Mouse (Mus musculus) CH12.LX (cell line): ENCODE data around the gene Iglon5. TPM values are rescaled to one million over a fixed set of nuclear protein-coding genes. Genes with fewer than 3 reads are reported as not detected.

ENCODE experiments used
- DNase-seq: peaks from one replicate; pipeline ENCODE4 v3.0.0-alpha.2; 2013; ENCODE audit errors: extremely low read depth
- H3K27ac ChIP-seq: 2 replicates; pipeline ENCODE4 v1.5.1; 2012; ENCODE audit warnings: low read depth, mild to moderate bottlenecking, control low read depth, moderate library complexity; ENCODE audit not compliant: insufficient read depth
- H3K27me3 ChIP-seq: replicated peaks from 2 replicates; pipeline ENCODE3; 2012; ENCODE audit warnings: inconsistent platforms
- H3K36me3 ChIP-seq, 2 experiments: replicated peaks in 1 of 2; 2 replicates each; pipeline versions ENCODE3 to v1.6.1; 2012; ENCODE audit warnings: inconsistent platforms in 1 of 2, low read length in 1 of 2, mild to moderate bottlenecking in 1 of 2, mixed read lengths in 1 of 2, moderate library complexity in 1 of 2; ENCODE audit not compliant: control insufficient read depth in 1 of 2, insufficient read depth in 1 of 2
- H3K4me1 ChIP-seq, 2 experiments: 2 replicates each; pipeline ENCODE4 v1.6.1; 2012; ENCODE audit warnings: inconsistent platforms in 1 of 2, moderate library complexity in 1 of 2; ENCODE audit not compliant: insufficient read depth in 2 of 2, control insufficient read depth in 1 of 2
- H3K4me2 ChIP-seq: 2 replicates; pipeline ENCODE4 v1.6.1; 2012; ENCODE audit warnings: low read depth, mild to moderate bottlenecking, control low read depth; ENCODE audit not compliant: poor library complexity, insufficient read depth, severe bottlenecking
- H3K4me3 ChIP-seq, 3 experiments: fragments of 150-350 bp in 1 of 3; sonication (generic) in 1 of 3; replicated peaks in 1 of 3; 2 replicates each; pipeline versions ENCODE3 to v1.5.1; 2011 to 2012; ENCODE audit warnings: low read depth in 2 of 3, low read length in 2 of 3, mild to moderate bottlenecking in 2 of 3, moderate library complexity in 2 of 3, control low read depth in 1 of 3, improper control_type of control experiment in 1 of 3, inconsistent platforms in 1 of 3, mixed read lengths in 1 of 3; ENCODE audit not compliant: poor library complexity in 1 of 3
- H3K79me2 ChIP-seq: replicated peaks from 2 replicates; pipeline ENCODE4 v1.6.1; 2012; ENCODE audit warnings: mild to moderate bottlenecking, moderate library complexity; ENCODE audit not compliant: control insufficient read depth, poor library complexity, insufficient read depth, severe bottlenecking; ENCODE audit errors: extremely low read depth
- H3K9ac ChIP-seq: 2 replicates; pipeline ENCODE4 v1.6.1; 2012; ENCODE audit warnings: low read depth, mild to moderate bottlenecking, control low read depth, moderate library complexity; ENCODE audit not compliant: insufficient read depth
- H3K9me3 ChIP-seq: replicated peaks from 2 replicates; pipeline ENCODE3; 2012; ENCODE audit warnings: low read length, inconsistent platforms, mixed read lengths
- BHLHE40 ChIP-seq: IDR thresholded peaks from 2 replicates; pipeline ENCODE4 v1.6.1; 2011; ENCODE audit warnings: mild to moderate bottlenecking, low read depth, low read length, improper control_type of control experiment
- CHD2 ChIP-seq: IDR thresholded peaks from 2 replicates; pipeline ENCODE4 v1.6.1; 2011; ENCODE audit warnings: low read length, improper control_type of control experiment
- CTCF ChIP-seq, 2 experiments: IDR thresholded peaks in 1 of 2; conservative IDR thresholded peaks in 1 of 2; 2 replicates each; pipeline ENCODE4 v1.5.1; 2011 to 2012; ENCODE audit warnings: low read depth in 2 of 2, low read length in 2 of 2, improper control_type of control experiment in 1 of 2, inconsistent platforms in 1 of 2, mild to moderate bottlenecking in 1 of 2, moderate library complexity in 1 of 2
- ELF1 ChIP-seq: IDR thresholded peaks from 2 replicates; pipeline ENCODE4 v1.6.1; 2014; ENCODE audit warnings: low read depth, mild to moderate bottlenecking, inconsistent platforms, low read length, improper control_type of control experiment
- GABPA ChIP-seq: IDR thresholded peaks from 2 replicates; pipeline ENCODE4 v1.6.1; 2012; ENCODE audit warnings: low read depth, low read length, improper control_type of control experiment, inconsistent platforms; ENCODE audit not compliant: insufficient replicate concordance
- IRF4 ChIP-seq: IDR thresholded peaks from 2 replicates; pipeline ENCODE4 v1.6.1; 2014; ENCODE audit warnings: low read depth, mild to moderate bottlenecking, inconsistent platforms, low read length, improper control_type of control experiment
- KAT2A ChIP-seq: IDR thresholded peaks from 2 replicates; pipeline ENCODE4 v1.6.1; 2012; ENCODE audit warnings: low read length, improper control_type of control experiment, inconsistent platforms; ENCODE audit not compliant: insufficient replicate concordance
- MAZ ChIP-seq: IDR thresholded peaks from 2 replicates; pipeline ENCODE4 v1.6.1; 2012; ENCODE audit warnings: low read depth, mild to moderate bottlenecking, inconsistent platforms, low read length, improper control_type of control experiment, moderate library complexity
- MEF2A ChIP-seq: IDR thresholded peaks from 2 replicates; pipeline ENCODE4 v1.6.1; 2014; ENCODE audit warnings: low read depth, mild to moderate bottlenecking, inconsistent platforms, low read length, improper control_type of control experiment, borderline replicate concordance
- MXI1 ChIP-seq: IDR thresholded peaks from 2 replicates; pipeline ENCODE4 v1.6.1; 2011; ENCODE audit warnings: mild to moderate bottlenecking, low read depth, low read length, improper control_type of control experiment
- NELFE ChIP-seq: IDR thresholded peaks from 2 replicates; pipeline ENCODE4 v1.6.1; 2011; ENCODE audit warnings: low read depth, low read length, improper control_type of control experiment
- NRF1 ChIP-seq: IDR thresholded peaks from 2 replicates; pipeline ENCODE4 v1.6.1; 2014; ENCODE audit warnings: low read depth, mild to moderate bottlenecking, inconsistent platforms, low read length, improper control_type of control experiment, moderate library complexity
- POLR2A ChIP-seq: IDR thresholded peaks from 2 replicates; pipeline ENCODE4 v1.6.1; 2011; ENCODE audit warnings: low read depth, mild to moderate bottlenecking, improper control_type of control experiment, low read length
- RAD21 ChIP-seq: IDR thresholded peaks from 2 replicates; pipeline ENCODE4 v1.6.1; 2011; ENCODE audit warnings: low read depth, mild to moderate bottlenecking, low read length, improper control_type of control experiment, moderate library complexity
- SIN3A ChIP-seq: IDR thresholded peaks from 2 replicates; pipeline ENCODE4 v1.6.1; 2012; ENCODE audit warnings: low read length, improper control_type of control experiment, inconsistent platforms
- SMC3 ChIP-seq: IDR thresholded peaks from 2 replicates; pipeline ENCODE4 v1.6.1; 2011; ENCODE audit warnings: low read depth, low read length, improper control_type of control experiment
- TCF12 ChIP-seq: IDR thresholded peaks from 2 replicates; pipeline ENCODE4 v1.6.1; 2014; ENCODE audit warnings: low read depth, mild to moderate bottlenecking, inconsistent platforms, low read length, improper control_type of control experiment
- UBTF ChIP-seq: IDR thresholded peaks from 2 replicates; pipeline ENCODE4 v1.6.1; 2012; ENCODE audit warnings: low read depth, mild to moderate bottlenecking, inconsistent platforms, low read length, improper control_type of control experiment, moderate library complexity
- USF1 ChIP-seq: IDR thresholded peaks from 2 replicates; pipeline ENCODE4 v1.6.1; 2014; ENCODE audit warnings: low read depth, mild to moderate bottlenecking, inconsistent platforms, low read length, improper control_type of control experiment
- USF2 ChIP-seq: conservative IDR thresholded peaks from 2 replicates; pipeline ENCODE4 v1.6.1; 2011; ENCODE audit warnings: low read depth, low read length, improper control_type of control experiment
- ZMIZ1 ChIP-seq: IDR thresholded peaks from 2 replicates; pipeline ENCODE4 v1.6.1; 2012; ENCODE audit warnings: low read depth, mild to moderate bottlenecking, inconsistent platforms, low read length, improper control_type of control experiment
- ZNF384 ChIP-seq: IDR thresholded peaks from 2 replicates; pipeline ENCODE4 v1.6.1; 2012; ENCODE audit warnings: low read depth, low read length, improper control_type of control experiment, inconsistent platforms
- dilution Hi-C: fragments of 300-500 bp; cut with MboI; formaldehyde crosslinking; loops from 2 replicates; pipeline ENCODE4 v1.14.3; 2020; ENCODE audit warnings: low sequenced_read_pairs; ENCODE audit not compliant: extremely low pct_unique_long_range_greater_than_20kb, extremely low pct_ligation_motif_present
- in situ Hi-C: fragments of 300-500 bp; cut with MboI; formaldehyde crosslinking; loops from 3 replicates; pipeline ENCODE4 v1.14.3; 2019; ENCODE audit warnings: low sequenced_read_pairs, low pct_ligation_motif_present, low pct_unique_long_range_greater_than_20kb, mixed read lengths
- polyA plus RNA-seq: library from polyadenylated mRNA; unstranded; fragments of >175 nt; gene quantifications from 2 replicates; pipeline ENCODE4 v1.2.1, GENCODE M21; 2012; ENCODE audit warnings: low read depth; ENCODE audit not compliant: insufficient read length
- total RNA-seq, 2 experiments: library from RNA; depleted of rRNA; stranded (reverse); fragments of 300-350 nt in 1 of 2; fragments of >200 nt in 1 of 2; gene quantifications; 2 replicates each; pipeline ENCODE4 v1.2.3; 2012 to 2014

The Iglon5 gene
- total and polyA plus RNA-seq, 3 experiments = not detected

DNA sequence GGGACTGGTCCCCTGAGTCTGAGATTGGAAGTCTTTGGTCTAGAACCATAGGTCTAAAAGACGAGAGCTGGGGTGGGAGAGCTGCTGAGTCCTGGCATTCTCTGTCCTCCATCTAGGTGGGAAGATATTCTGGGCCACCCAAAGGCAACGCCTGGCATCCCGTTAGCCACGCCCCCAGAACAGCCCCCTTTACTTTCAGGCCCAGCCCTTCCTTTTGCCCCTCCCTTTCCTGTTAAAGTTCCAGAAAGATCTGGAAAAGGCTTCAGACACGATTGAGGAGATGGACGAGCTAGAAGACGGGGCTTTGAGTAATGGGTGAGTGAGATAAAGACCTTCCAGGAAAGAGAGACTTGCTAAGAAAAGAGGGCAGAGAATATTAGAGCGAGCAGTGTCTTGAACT is 62.5 kb downstream of the Iglon5 start, which contains the start of gene Lim2:
TSS of gene Lim2 (plus strand) at position 265 of the 400 bp plus-strand sequence.
- H3K36me3 ChIP-seq = no peaks in the 10 kb centered on the region
- in situ Hi-C loops (loop anchor here (10.0 kb wide), 1 partner anchor 73 kb away; the partner anchor contains the start of gene Siglecf), dilution Hi-C loops (no loop called here)
- TF ChIP-seq KAT2A (no peak), MAZ (no peak), CHD2 (no peak), NELFE (no peak), NRF1 (no peak), ZMIZ1 (no peak), ZNF384 (no peak), USF1 (no peak), POLR2A (no peak), USF2 (no peak), GABPA (no peak)
- H3K27me3 ChIP-seq = no peaks in the 10 kb centered on the region
- no peak within 1 kb of the TSS for H3K9ac ChIP-seq
- peaks cover 11% of the 10 kb centered on the region for H3K9me3 ChIP-seq
- peaks cover 3 to 21% of the 10 kb centered on the region in 2 experiments; a peak in 2 of 4 replicates for H3K4me1 ChIP-seq
- H3K27ac ChIP-seq = no peak within 1 kb of the TSS
- no peak for DNase-seq
- no peaks in the 10 kb centered on the region for H3K79me2 ChIP-seq
- H3K4me2 ChIP-seq = no peak within 1 kb of the TSS
- H3K4me3 ChIP-seq = no peak within 1 kb of the TSS

DNA sequence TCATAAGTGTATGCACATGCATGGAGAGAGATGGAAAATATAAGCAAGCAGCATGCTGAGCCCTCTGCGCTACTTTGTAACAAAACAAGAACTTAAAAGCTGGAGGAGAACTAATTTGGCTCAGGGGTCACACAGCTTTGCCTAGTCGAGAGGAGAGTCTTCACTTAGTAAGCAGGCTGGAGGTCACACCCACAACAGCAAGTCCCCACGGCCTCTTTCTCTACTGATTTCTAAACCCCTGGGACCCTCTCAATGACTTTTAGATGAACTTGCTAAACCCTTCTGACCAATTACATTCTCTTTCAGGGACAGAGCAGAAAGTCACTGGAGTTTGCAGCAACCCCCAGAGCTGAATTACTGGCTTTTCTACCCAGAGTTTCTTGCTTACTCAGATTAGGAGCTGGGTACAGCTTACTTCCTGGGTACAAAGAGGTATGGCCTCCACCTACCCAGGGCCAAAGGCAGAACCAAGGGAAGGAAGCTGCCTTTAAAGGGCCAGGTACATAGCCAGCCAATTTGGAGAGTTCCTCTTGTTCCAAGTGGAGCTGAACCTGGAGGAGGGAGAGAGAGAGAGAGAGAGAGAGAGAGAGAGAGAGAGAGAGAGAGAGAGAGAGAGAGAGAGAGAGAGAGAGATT is 65.8 kb downstream of the Iglon5 start:
- in situ Hi-C loops = loop anchor here (5.0 to 25.0 kb wide), 3 partner anchors 38 to 1363 kb away; partner anchors contain the start of genes Siglecf and Vsig10l
- H3K36me3 ChIP-seq = peaks cover 0 to 22% of the 10 kb centered on the region in 2 experiments
- dilution Hi-C loops = no loop called here
- no peaks in the 10 kb centered on the region for H3K79me2 ChIP-seq
- peaks cover 4% of the 10 kb centered on the region for H3K9me3 ChIP-seq
- no peak overlapping the region for H3K9ac ChIP-seq
- H3K27me3 ChIP-seq = no peaks in the 10 kb centered on the region
- peak; percentile 37 for DNase-seq
- no peak overlapping the region for H3K4me2 ChIP-seq
- H3K27ac ChIP-seq = no peak overlapping the region
- no peak overlapping the region for H3K4me3 ChIP-seq
- TF ChIP-seq ZNF384 (no peak), UBTF (no peak), KAT2A (no peak), IRF4 (no peak), SMC3 (no peak), NELFE (no peak), ZMIZ1 (no peak), TCF12 (no peak), MEF2A (no peak), MXI1 (no peak), NRF1 (no peak), SIN3A (no peak), CTCF (conservative IDR thresholded peaks at IDR 0.05 in 1 of 2, IDR thresholded peaks at IDR 0.05 in 1 of 2; ENCODE audit: low read depth in 2 of 2, low read length in 2 of 2) (no peak), ELF1 (no peak), RAD21 (no peak), BHLHE40 (no peak)
- H3K4me1 ChIP-seq = peaks cover 3 to 21% of the 10 kb centered on the region in 2 experiments; a peak in 2 of 4 replicates
